Mouse (Mus musculus) heart, postnatal 0 days (tissue): ENCODE results near the gene Cd70.

Source experiments
- CTCF ChIP-seq: IDR thresholded peaks from 2 replicates; pipeline ENCODE4 v1.5.1; 2016; ENCODE audit warnings: antibody characterized with exemption, control low read depth, low read depth
- EP300 ChIP-seq: IDR thresholded peaks from 2 replicates; pipeline ENCODE4 v1.6.1; 2016; ENCODE audit warnings: antibody characterized with exemption, low read depth

DNA sequence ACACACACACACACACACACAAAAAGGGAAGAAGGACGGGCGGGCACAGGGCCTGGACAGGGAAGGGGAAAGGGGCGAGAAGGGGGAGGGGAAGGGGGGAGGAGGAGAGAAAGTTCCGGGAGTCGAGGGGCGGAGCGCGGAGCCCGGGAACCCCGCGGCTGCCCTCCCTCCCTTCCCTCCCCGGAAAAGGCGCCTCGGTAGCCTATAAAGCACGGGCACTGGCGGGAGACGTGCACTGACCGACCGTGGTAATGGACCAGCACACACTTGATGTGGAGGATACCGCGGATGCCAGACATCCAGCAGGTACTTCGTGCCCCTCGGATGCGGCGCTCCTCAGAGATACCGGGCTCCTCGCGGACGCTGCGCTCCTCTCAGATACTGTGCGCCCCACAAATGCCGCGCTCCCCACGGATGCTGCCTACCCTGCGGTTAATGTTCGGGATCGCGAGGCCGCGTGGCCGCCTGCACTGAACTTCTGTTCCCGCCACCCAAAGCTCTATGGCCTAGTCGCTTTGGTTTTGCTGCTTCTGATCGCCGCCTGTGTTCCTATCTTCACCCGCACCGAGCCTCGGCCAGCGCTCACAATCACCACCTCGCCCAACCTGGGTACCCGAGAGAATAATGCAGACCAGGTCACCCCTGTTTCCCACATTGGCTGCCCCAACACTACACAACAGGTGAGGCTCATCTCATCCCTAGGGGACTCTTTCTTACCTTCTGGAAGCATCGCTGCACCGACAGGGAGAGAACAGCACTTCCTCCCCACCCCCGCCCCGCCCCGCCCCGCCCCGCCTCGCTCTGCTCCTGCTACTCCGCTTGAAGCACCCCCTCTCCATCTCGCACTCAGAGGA is 44.2 kb downstream of the Cd70 start, which contains the start of gene Tnfsf9:
- TF ChIP-seq CTCF: no peak
- no peak for TF ChIP-seq EP300
